Mouse (Mus musculus) erythroid progenitor cell, adult 5-6 weeks (primary cell): ENCODE measurements around the gene Mcu. TPM values are rescaled to one million over a fixed set of nuclear protein-coding genes. Genes with fewer than 3 reads are reported as not detected.

ENCODE experiments used
- ATAC-seq: replicated peaks from 2 replicates; pipeline ENCODE4 v1.8.0; 2016; ENCODE audit warnings: moderate number of reproducible peaks, mild to moderate bottlenecking, moderate TSS enrichment, inconsistent platforms; ENCODE audit not compliant: poor library complexity, low FRiP score, severe bottlenecking
- total RNA-seq, 2 experiments: library from RNA; stranded (forward) in 1 of 2; stranded (reverse) in 1 of 2; fragments of 150-400 nt in 1 of 2; fragments of 186-747, 209-891 nt in 1 of 2; gene quantifications; 2 replicates each; pipeline versions ENCODE4 v1.2.3 to v1.2.4; 2015 to 2017; ENCODE audit warnings: low replicate concordance in 2 of 2

Mcu gene
- total RNA-seq (2015; ENCODE audit: low replicate concordance) (14.7 and 17.3 TPM in 2 replicates), total RNA-seq (2017; ENCODE audit: low replicate concordance) (14.8 and 16.8 TPM in 2 replicates)

DNA sequence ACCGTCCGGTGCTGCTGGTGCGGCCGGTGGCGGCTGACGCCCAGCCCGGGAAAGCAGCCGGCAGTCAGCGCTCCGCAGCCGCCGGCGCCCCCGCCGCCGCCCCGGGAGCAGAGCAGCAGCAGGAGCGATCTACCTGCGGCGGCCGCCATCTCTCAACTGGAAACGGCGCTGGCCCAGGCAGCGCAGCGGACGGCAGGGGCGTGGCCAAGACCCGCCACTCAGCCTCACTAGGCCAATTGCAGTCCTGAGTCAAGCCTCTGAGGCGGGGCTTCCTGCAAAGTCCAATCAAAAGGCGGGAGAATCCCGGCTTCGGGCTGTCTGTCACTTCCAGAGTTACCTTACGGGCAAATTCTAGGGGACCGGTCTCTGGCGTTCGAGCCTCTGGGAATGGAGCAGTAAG lies at the start of gene Mcu:
Gene Mcu, minus strand, starts transcription at position 171 of the 400 bp plus-strand sequence.
- peak; percentile 96 for ATAC-seq

- ATAC-seq = no peak
These were observed 49.2 kb upstream of the Mcu start for GRCm38 (mm10) chr10:59665503-59666291.

GRCm38 (mm10) chr10:59664765-59665164 lies 48.3 kb upstream of the Mcu start:
- ATAC-seq = no peak

- no peak for ATAC-seq
These were observed 40.3 kb upstream of the Mcu start for GRCm38 (mm10) chr10:59656799-59657198.

- no peak for ATAC-seq
These were observed 30.4 kb upstream of the Mcu start for GRCm38 (mm10) chr10:59646821-59647378.

DNA sequence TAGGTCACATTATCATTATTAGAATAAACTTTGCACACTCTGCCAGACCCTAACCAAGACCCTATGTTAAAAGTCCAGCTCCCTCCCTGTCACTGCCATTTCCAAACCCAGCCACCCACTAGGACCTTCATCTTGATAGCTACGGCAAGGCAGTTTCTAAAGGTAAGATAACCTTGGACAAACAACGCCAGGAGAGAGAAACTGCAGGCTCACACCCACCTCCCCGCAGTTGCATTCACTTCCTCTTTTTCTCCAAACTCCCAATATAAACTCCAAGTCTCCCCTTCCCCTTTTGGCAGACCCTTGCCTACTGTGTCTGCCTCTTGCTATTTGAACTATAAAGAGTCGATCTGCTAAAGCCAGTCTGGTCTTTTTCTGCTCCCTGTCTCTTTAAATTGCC lies 28.7 kb upstream of the Mcu start:
- no peak for ATAC-seq

- ATAC-seq = no peak
These were observed 28.2 kb upstream of the Mcu start for GRCm38 (mm10) chr10:59644710-59645109.

DNA sequence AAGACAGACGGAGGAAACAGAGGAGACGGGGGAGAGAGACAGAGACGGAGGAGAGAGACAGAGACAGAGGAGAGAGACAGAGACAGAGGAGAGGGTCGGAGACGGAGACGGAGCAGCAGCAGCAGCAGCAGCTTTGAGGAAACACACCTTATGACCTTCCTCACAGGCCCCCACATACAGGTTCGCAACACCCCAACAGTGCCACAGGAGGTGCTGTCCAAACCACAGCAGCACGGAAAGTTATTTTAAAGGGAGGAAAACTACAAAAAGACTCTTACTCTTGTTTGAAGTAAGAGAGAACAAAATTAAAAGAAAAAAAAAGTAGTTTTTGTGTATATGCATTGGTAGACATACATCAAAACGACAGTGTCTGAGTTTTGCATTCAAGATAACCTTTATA lies 27.2 kb upstream of the Mcu start:
- no peak for ATAC-seq

DNA sequence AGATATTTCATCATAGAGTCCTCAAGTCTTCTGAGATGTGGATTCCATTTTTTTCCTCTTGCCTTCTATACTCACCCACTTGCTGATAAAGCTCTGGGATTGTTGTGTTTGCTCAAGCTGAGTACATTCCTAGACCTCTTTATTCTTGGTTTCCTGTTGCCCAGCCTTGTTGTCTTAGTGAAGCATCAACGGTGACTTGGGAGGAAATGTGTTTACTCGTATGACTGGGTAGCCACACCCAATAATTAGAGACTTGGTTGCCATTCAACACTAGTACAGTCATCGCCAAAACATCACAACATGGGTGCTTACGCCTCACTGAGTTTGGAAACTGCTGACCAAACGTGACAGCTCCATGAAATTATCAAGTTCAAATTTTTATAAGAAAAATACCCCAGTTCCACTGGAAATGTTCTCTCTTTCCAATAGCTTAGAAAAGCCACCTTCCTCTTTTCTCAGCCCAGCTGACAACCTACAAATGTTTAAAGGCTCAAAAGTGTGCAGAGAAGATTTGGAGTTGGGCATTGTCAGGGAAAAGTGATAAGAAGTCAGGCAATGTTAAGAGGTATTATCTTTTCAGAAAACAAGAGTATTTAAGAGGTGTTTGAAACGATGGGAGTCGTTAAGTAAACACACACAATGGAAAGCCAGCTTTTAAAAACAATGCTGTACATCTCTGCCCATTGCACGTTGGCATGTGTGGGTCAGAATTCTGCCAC lies 26.3 kb upstream of the Mcu start:
- no peak for ATAC-seq

- no peak for ATAC-seq
These were observed 22.1 kb upstream of the Mcu start for GRCm38 (mm10) chr10:59638576-59638975.

- no peak for ATAC-seq
These were observed 21.2 kb upstream of the Mcu start for GRCm38 (mm10) chr10:59637596-59638124.

DNA sequence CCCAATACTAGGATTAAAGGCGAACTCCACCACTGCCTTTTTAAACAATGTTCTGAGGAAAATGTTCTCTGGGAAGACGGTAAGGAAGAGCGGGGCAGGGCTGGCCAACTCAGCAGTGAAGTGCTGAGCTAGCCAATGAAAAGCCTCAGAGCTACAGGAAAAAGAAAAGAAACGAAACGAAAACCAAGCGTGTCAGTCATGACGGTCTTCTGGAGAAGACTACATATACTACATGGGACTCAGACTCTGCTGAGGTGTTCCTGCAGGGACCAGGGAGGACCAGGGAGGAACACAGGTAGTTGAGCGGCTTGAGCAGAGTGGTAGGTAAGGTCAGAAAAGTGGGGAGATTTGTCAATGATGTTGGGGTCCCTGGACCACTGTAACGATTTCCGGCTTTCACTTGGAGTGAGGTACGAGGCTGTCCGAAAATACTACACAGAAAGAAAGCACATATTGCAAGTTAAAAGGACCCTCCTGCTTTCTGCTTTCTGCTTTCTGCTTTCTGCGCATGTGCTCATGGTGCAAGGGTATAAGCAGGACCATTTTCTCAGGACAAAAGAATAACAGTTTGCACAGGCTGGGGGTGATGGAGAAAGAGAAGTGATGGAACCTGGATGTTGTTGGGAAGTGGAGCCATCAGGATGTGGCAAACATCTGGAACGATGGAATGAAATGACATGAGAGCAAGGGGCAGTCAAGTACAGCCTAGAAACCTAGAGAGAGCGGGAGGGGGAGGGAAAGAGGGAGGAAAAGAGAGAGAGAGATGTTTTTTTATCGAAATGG lies 20.4 kb upstream of the Mcu start:
- ATAC-seq = peak; percentile 68

GRCm38 (mm10) chr10:59636048-59636447 lies 19.6 kb upstream of the Mcu start:
- no peak for ATAC-seq

GRCm38 (mm10) chr10:59629506-59629782 lies 13.0 kb upstream of the Mcu start:
- no peak for ATAC-seq

DNA sequence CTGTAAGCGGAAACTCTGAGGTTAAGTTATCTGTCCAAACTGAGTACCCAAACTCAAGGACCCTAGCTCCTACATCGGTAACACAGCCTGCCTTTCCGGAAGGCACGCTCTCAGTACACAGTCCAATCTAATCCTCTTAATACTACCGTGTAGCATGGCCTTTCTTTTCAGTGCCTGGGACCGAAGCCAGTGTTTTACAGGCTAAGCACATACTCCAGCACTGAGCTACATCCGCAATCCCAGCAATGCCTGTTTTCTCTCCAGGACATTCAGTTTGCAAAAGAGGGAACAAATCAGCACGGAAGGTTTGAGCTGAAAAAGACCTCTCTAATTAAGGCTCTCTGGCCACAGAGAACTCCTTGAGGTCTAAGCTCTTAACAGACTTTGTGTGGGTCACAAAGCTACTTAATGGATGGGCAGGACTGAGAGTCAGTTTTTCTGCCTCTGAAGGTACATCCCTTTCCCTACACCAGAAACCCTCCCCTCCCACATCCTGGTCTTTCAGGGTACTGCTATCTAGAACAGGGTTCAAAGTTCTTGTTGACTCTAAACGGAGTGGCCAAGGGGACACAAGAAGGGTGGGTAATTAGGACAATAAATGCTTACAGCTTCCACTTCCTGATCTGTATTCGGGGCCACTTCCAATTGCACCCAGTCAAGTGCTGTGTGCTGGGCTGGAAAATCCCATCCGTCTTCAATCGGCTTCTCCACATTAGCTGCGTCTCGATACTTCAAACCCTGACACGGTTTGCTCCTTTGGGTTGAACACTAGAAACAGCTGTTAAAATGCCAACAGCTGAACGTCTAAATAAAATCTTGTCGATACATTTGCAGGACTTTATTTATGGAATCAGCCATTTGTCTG lies 12.4 kb upstream of the Mcu start:
- ATAC-seq = no peak

GRCm38 (mm10) chr10:59623496-59623895 lies 7.0 kb upstream of the Mcu start:
- ATAC-seq = no peak

DNA sequence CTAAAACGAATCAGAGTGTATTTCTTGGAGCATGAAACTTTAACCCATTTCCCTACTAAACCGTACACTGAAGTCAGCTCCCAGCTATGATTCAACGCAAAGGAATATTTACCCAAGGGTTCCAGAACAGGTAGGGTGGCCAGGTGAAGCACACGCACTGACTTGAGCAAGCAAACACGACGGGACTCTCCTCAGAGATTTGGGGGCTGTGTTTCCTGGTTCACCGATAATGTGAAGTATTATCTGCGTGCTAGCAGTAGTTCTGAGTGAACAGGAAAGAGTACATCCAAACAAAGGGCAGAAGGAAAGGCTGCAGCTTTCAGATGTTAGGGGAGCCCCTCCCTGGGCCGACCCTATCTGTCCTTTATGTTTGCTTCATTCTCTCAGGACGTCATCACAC lies 4.9 kb upstream of the Mcu start:
- no peak for ATAC-seq

- no peak for ATAC-seq
These were observed 1.3 kb upstream of the Mcu start for GRCm38 (mm10) chr10:59617776-59618175.

DNA sequence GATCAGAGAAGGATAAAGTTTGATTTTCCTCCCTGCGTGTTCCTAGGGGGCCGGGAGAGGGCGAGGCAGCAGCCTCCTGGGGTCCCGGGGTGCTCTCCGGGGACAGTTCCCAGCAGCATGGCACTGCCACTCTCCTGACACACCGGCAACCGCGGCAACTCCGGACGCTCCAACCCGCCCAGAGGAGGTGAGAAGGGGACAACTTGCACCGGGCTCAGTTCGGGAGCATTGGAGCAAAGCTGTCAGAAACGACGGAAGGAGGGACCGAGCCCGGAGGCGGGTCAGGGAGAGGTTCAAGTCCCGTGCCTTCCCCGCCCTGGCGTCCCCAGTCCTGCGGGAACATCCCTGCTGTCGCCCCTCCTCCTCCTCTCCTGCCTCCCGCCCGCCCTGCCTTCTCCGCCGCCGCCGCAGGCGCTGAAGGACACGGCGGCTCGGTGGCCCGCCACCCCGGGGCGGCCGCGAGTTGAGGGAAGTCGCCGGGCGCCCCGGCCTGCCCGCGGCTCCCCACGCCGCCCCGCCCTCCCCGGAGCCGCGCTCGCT lies 441 bp downstream of the Mcu start, which contains the start of gene Gm10322:
Gene Gm10322, plus strand, starts transcription at position 83 of the 540 bp plus-strand sequence.
- peak; percentile 80 for ATAC-seq
